Mouse (Mus musculus) T-helper 17 cell (primary cell): ENCODE data around the gene Cd9.

Experiments
- in situ Hi-C, 2 experiments: fragments of 300-600 bp; cut with MboI, MseI; formaldehyde crosslinking; loops; 1 replicate in 1 of 2; 2 replicates in 1 of 2; pipeline ENCODE4 v1.15.1; 2025; ENCODE audit warnings: high pct_unique_total_duplicates in 2 of 2

The Cd9 gene

GRCm38 (mm10) chr6:125420458-125421063 is 74.0 kb downstream of the Cd9 start:
- in situ Hi-C loops: loop anchor here (5.0 kb wide), 2 partner anchors 77 to 182 kb away; no protein-coding TSS in a partner anchor

GRCm38 (mm10) chr6:125418744-125419143 is 75.8 kb downstream of the Cd9 start:
- in situ Hi-C loops: no loop called here

- in situ Hi-C loops: no loop called here
Observed at GRCm38 (mm10) chr6:125413326-125413725, 81.3 kb downstream of the Cd9 start.

GRCm38 (mm10) chr6:125411661-125412060 is 82.9 kb downstream of the Cd9 start:
- in situ Hi-C loops: no loop called here

GRCm38 (mm10) chr6:125410995-125411547 is 83.5 kb downstream of the Cd9 start:
- in situ Hi-C loops: no loop called here

GRCm38 (mm10) chr6:125410551-125410950 is 84.0 kb downstream of the Cd9 start:
- in situ Hi-C loops: no loop called here
